Mouse (Mus musculus) cerebellum, postnatal 14 days (tissue): ENCODE measurements at regions not wholly inside any gene's neighbourhood (a gene's known extent, or its start where the extent isn't known, plus 50 kb on each side); places are given as distances from the start of the nearest gene placed in this dataset.

Source experiments
- DNase-seq, 2 experiments: peaks; one replicate each; pipeline ENCODE4 v3.0.0; 2021; ENCODE audit warnings: mixed read lengths in 2 of 2

DNA sequence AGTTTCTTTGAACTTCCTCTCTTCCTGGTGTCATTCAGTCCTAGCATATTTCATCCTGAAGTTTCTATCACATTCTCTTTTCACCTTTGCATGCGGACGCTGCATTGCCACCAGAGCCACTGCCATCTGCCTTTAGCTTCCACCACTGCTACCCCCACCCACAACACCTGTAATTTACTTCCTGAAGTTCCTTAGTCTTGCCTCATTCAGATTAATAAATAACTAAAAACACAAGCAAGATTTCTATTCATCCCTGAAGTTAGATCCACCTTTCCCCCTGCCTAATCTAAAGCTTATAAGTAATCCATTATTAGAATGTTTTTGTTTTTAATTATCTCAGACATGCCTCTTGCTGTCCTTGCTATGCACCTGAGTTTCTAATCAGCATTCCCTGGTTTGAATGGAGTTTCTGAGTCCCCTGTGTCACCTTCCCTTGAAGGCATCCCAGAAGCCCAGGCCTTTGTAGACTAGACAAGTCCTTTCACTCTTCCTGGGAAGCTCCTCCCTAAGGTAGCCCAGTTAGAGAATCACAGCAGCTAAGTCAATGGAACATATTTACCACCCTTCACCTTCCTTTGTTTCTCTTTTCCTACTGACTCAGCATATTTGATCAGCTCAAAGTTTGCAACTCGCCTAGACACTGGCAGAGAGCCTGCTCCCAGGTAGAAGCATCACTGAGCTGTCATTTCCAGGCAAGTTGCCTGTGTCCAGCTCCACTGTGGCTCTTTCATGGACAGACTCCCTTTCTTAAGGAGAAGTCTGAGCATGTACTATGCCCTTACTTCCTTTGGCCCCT is 284.8 kb upstream of the Grik2 start:
- DNase-seq: no peak

DNA sequence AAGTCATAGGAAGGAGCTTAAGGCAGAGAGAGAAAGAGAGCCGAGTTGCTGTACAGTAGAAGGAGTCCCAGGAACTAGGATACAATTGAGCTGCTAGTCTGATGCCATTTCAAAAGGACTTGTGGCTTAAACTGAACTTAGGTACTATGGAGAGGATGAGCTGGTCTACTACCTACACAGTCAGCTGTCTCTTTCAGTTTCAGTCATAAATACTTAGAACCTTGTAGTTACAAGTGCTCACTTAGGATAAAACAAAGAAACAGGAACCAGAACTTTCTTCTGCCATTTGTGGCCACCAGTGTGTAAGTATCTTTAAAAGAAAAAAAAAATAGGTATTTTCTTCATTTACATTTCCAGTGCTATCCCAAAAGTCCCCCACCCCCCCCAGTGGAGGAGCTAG is 283.3 kb upstream of the Grik2 start:
- DNase-seq: no peak

DNA sequence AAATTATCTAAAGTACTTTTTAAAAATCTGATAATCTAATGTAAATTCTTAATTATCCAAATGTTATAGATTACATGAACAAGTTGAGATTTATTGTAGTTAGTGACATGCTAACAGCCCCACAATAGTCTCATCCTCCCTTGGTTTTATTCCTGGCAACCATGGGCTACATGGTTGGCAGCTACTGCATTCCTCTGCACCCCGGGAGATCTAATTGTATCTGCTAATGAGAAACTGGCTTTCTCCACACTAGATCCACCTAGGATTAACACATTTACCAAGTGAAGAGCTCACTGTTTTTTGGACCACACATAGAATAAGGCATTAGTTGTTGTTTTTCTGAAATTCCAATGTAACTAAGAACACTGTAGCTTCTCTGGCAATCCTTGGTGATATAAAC is 274.8 kb upstream of the Grik2 start:
- peak; percentile 59 to 72 for DNase-seq

DNA sequence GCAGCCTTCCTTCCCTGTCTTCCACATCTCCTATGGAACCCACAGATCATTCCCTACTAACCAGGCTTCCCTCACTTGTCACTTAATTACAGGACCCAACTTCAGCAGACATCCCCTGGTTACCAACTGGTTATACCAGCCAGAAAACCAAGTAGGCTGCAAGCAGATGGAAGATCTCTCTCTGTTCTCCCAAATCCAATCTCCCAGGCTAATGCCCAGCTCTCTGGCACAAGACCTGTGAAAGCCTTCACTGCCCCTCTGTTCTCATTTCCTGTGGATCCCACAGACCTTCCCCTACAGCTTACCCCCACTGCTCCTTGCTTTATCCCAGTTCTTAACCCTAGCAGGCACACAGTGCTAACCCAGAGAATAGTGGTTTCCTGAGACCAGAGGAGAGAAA is 274.1 kb upstream of the Grik2 start:
- DNase-seq: peak; percentile 46 to 70
